In genomic region chr9:100644071-100644771, GRCm38 (mm10) we compare ENCODE assay signal across 8 mouse cellular contexts. TPM values are rescaled to one million over a fixed set of nuclear protein-coding genes. Genes with fewer than 3 reads are reported as not detected.
A peak's percentile ranks its signal among the peaks of the same experiment; 100 is the strongest.
DNase-seq lines count a peak whose midpoint lies in the region; ATAC-seq and TF ChIP-seq lines count a peak whose summit lies in the region.

No protein-coding gene starts in this region.

- H3K9ac ChIP-seq in hindbrain, postnatal 0 days (replicated peaks; ENCODE audit: low read length), result peak overlapping the region; percentile 94

- under 1% methylated on average over 50 of the region's 64 CpGs for WGBS in hindbrain, postnatal 0 days

- H3K27me3 ChIP-seq in hindbrain, postnatal 0 days (ENCODE audit: insufficient read depth, low read length), result no peaks in the 10 kb centered on the region

- H3K9me3 ChIP-seq in hindbrain, postnatal 0 days (ENCODE audit: low read length), result no peaks in the 10 kb centered on the region

- peak overlapping the region; percentile 75 for H3K4me3 ChIP-seq in gastrocnemius, adult 2 months
- H3K4me3 ChIP-seq in hindbrain, postnatal 0 days (ENCODE audit: low read length), result peak overlapping the region; percentile 81

- peak; percentile 72 for DNase-seq in R1 (ENCODE audit: low read depth, low spot score)
- DNase-seq in cerebellum, postnatal 25 days, result peak; percentile 80 to 90
- DNase-seq in gastrocnemius, adult 2 months, result peak; percentile 88
- peak; percentile 84 for DNase-seq in hindbrain, postnatal 0 days (ENCODE audit: low spot score)
- peak; percentile 31 to 58 for DNase-seq in left cerebral cortex, adult 18-20 months (ENCODE audit: low spot score in 2 of 2)
- peak; percentile 70 for DNase-seq in lung, postnatal 36 days
- DNase-seq in retina, postnatal 1 day, result peak; percentile 82
- peak; percentile 75 for DNase-seq in thymus, postnatal 4 days

- H3K36me3 ChIP-seq in hindbrain, postnatal 0 days (ENCODE audit: insufficient read depth, low read length), result no peaks in the 10 kb centered on the region

- H3K4me2 ChIP-seq in hindbrain, postnatal 0 days (ENCODE audit: low read depth, low read length), result peak overlapping the region; percentile 74

- H3K27ac ChIP-seq in gastrocnemius, adult 2 months, result peak overlapping the region; percentile 97
- H3K27ac ChIP-seq in hindbrain, postnatal 0 days, result peak overlapping the region; percentile 92

- peaks cover 6% of the 10 kb centered on the region; the same call in 1 of the 2 replicates for H3K4me1 ChIP-seq in hindbrain, postnatal 0 days (ENCODE audit: insufficient read depth, low read length)

- TF ChIP-seq CTCF in gastrocnemius, adult 2 months (IDR thresholded peaks at IDR 0.05), result no peak
- peak; percentile 12; the same call in 1 of the 2 replicates for TF ChIP-seq CTCF in hindbrain, postnatal 0 days (IDR thresholded peaks at IDR 0.05; ENCODE audit: low read depth)

- peak; percentile 27 for ATAC-seq in hindbrain, postnatal 0 days

- intact Hi-C loops in gastrocnemius, adult 2 months (cut with DNase I), result loop anchor here (5.0 to 10.0 kb wide), 2 partner anchors 121 to 428 kb away; partner anchors contain the start of gene Msl2

RNA-seq across cellular contexts. Expression of gene Stag1, which starts 46.6 kb away (rescaled TPM):
- 10 to 100 TPM; 26.1 to 28.4 TPM for total RNA-seq in gastrocnemius, adult 2 months (2021)
- total RNA-seq in hindbrain, postnatal 0 days (2014; rRNA removed), result 26.1 and 34.1 TPM in 2 replicates
- polyA plus RNA-seq in hindbrain, postnatal 0 days (2015; fragmentation: Nextera tagmentation; extraction: Ambion mirVana), result 33.9 and 38.2 TPM in 2 replicates
- 10 to 100 TPM; 69.0 to 70.1 TPM for total RNA-seq in left cerebral cortex, adult 18-20 months (2021)

Comparison
In these comparisons a context has a peak if more than half of its experiments do, and no peak if none do; other contexts are left out.
1. Peak in every context shown above with its lines: DNase-seq, ATAC-seq, H3K4me3 ChIP-seq and H3K27ac ChIP-seq.